Mouse (Mus musculus) myocyte (in vitro differentiated cells): ENCODE measurements at regions not wholly inside any gene's neighbourhood (a gene's known extent, or its start where the extent isn't known, plus 50 kb on each side); places are given as distances from the start of the nearest gene placed in this dataset.

Experiments used
- E2F4 ChIP-seq: IDR thresholded peaks from one replicate; pipeline ENCODE4 v1.6.1; 2011; ENCODE audit warnings: mild to moderate bottlenecking, control low read depth, moderate library complexity; ENCODE audit not compliant: insufficient read depth
- MYOD1 ChIP-seq, 3 experiments: IDR thresholded peaks; one replicate each; pipeline ENCODE4 v1.6.1; 2011; ENCODE audit warnings: control low read depth in 2 of 3, low read depth in 2 of 3, mild to moderate bottlenecking in 2 of 3, moderate library complexity in 1 of 3; ENCODE audit not compliant: insufficient read length in 2 of 3, control insufficient read depth in 1 of 3
- POLR2A ChIP-seq: IDR thresholded peaks from one replicate; pipeline ENCODE4 v1.6.1; 2011; ENCODE audit warnings: low read depth, mild to moderate bottlenecking, control low read depth, moderate library complexity; ENCODE audit not compliant: insufficient read length
- POLR2AphosphoS2 ChIP-seq: IDR thresholded peaks from one replicate; pipeline ENCODE4 v1.6.1; 2011; ENCODE audit warnings: low read depth, control low read depth; ENCODE audit not compliant: insufficient read length
- USF1 ChIP-seq: IDR thresholded peaks from one replicate; pipeline ENCODE4 v1.6.1; 2011; ENCODE audit warnings: low read depth, mild to moderate bottlenecking, control low read depth, moderate library complexity

- TF ChIP-seq POLR2AphosphoS2 (no peak), E2F4 (no peak), USF1 (no peak), POLR2A (no peak), MYOD1 (IDR thresholded peaks at IDR 0.05; ENCODE audit: control insufficient read depth in 1 of 3, insufficient read length in 2 of 3, low read depth in 2 of 3) (no peak)
Measured at GRCm38 (mm10) chr15:70520551-70520950, 3313.8 kb upstream of the Gm6569 start.
